Mouse (Mus musculus) CD8-positive naive resting alpha-beta T cell, adult 2 months (primary cell): ENCODE results near the gene Gm44790.
"Not testable (repeated sequence)": the region's sequence is repeated elsewhere in the genome, so short reads cannot be mapped to it uniquely, and the experiment has no call there.

ENCODE experiments used
- DNase-seq, 2 experiments: peaks; one replicate each; pipeline ENCODE4 v3.0.0; 2022; ENCODE audit warnings: low read depth in 2 of 2, low spot score in 2 of 2

Gene Gm44790

GRCm38 (mm10) chr6:86426358-86426757 is at the start of gene Gm44790:
Gene Gm44790, plus strand, starts transcription at chr6:86426658.
- no peak for DNase-seq

- no peak for DNase-seq
Observed at GRCm38 (mm10) chr6:86378341-86378740, 48.1 kb upstream of the Gm44790 start.

- DNase-seq: not testable (repeated sequence)
Observed at GRCm38 (mm10) chr6:86380112-86380511, 46.3 kb upstream of the Gm44790 start.

DNA sequence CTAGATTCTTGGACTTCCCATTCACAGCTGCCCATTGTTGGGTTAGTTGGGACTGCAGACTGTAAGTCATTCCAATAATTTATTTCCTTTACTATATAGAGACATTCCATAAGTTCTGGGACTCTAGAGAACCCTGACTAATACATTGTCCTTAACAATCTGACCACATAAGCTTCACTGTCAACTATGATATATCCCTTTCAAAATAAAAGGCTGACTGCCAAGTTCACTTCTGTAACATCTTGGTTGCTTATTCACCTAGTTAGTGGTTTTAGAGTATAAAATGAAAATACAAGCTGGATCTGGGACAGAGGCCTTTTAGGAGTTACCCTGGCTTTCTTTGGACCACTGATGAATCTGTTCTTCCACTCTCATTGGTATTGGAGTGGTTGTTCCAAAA is 43.9 kb upstream of the Gm44790 start:
- DNase-seq: no peak

DNA sequence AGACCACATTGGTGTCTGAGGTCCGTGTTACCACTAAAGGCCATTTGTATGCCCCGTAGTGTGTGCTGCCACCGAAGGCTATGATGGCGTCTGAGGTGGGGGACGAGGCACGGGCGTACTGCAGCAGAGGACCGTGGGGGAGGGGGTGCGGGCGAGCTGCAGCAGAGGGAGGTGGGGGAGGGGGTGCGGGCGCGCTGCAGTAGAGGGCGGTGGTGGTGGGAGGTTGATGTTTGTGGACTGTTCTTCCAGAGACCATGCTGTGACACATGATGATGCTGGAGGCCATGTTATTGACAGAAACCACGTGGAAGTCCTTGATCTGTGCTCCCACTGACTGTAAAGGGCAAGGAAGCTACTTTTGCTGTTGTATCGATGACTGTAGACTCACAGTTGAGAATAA is 43.1 kb upstream of the Gm44790 start:
- no peak for DNase-seq

- no peak for DNase-seq
Observed at GRCm38 (mm10) chr6:86384692-86385091, 41.8 kb upstream of the Gm44790 start.

GRCm38 (mm10) chr6:86385362-86386104 is 40.9 kb upstream of the Gm44790 start:
- DNase-seq: no peak

GRCm38 (mm10) chr6:86387313-86387712 is 39.1 kb upstream of the Gm44790 start:
- no peak for DNase-seq

GRCm38 (mm10) chr6:86388461-86388860 is 38.0 kb upstream of the Gm44790 start:
- DNase-seq: no peak

GRCm38 (mm10) chr6:86391326-86391725 is 35.1 kb upstream of the Gm44790 start:
- DNase-seq: no peak

DNA sequence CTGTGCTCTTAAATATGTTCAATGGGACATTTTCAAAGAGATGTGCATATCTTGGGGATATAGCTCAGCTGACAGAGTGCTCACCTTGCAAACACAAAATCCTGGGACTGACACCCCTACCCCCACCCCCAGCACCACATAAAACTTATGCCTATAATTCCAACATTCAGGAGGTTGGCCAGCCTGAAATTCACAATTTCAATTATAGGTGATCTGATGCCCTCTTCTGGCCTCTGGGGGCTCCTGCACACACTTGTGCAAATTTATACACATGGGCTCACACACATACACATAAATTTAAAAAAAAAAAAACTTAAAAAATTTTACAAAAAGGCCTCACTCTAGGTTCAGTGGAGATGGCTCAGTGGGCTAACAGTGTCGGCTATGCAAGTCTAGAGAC is 33.3 kb upstream of the Gm44790 start:
- DNase-seq: no peak

DNA sequence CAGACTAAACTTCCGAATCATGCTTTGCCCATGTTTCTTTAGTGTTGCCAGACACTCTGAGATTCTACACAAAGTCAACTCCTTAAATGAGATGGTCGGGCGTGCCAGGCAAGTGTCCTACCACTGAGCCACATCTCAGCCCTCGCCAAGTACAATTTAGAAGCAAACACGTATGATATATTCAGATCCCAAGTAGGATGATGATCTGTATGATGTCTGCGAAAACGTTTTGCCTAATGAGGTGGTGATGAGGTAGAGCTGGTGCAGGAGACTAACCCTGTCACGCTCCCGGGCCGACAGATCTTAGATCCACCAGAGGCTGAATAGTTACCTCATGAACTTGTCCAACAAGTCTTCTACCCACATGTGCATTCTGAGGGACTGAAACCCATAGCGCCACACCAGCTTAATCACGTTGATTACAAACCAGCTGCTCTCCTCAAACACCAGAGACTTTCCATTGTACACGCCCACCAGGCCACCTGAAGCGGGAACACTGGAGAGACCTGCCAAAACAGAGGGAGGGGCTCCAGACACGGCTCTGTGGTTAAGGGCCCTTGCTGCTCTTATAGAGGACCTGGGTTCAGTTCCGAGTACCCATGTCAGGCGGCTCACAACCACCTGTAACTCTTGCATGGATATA is 32.3 kb upstream of the Gm44790 start:
- DNase-seq: no peak

- no peak for DNase-seq
Observed at GRCm38 (mm10) chr6:86395021-86395420, 31.4 kb upstream of the Gm44790 start.

GRCm38 (mm10) chr6:86395969-86396368 is 30.5 kb upstream of the Gm44790 start:
- DNase-seq: no peak

DNA sequence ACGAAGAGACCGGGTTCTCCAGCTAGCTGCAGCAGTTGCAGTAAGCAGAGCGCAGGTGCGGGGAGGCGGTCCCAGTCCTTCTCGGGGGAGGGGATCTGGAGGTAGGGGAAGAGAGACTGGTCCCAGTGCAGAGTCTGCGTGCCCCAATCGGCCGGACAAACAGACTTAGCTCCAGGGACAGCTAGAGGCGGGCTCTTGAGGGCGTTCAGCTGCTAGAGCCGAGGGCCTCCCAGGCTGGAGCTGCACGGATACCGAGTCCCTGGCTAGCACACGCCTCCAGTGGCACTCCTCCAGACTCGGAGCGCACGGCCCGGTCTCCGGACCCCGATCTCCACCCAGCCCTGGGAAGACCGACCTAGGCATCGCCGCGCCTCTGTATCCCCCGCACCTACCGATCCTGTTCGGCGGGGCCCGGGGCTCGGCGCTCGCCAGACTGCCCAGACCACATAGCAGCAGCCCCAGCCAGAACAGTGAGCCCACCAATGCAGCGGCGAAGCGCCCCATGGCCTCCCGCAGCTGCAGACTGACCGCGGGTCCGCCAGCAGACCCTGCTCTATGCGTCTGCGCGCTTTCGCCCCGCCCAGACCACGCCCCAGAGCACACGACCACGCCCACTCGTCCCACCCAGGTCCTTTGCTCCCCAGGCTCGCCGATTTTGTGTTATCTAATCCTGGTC is 29.7 kb upstream of the Gm44790 start, which contains the start of gene Pcyox1:
Gene Pcyox1 (minus strand): TSS at position 574 of the 676 bp plus-strand sequence.
- DNase-seq: peak; percentile 50 to 75

- DNase-seq: no peak
Observed at GRCm38 (mm10) chr6:86397257-86397980, 29.0 kb upstream of the Gm44790 start.

GRCm38 (mm10) chr6:86398986-86399385 is 27.5 kb upstream of the Gm44790 start:
- DNase-seq: no peak

- DNase-seq: no peak
Observed at GRCm38 (mm10) chr6:86399995-86400394, 26.5 kb upstream of the Gm44790 start.

DNA sequence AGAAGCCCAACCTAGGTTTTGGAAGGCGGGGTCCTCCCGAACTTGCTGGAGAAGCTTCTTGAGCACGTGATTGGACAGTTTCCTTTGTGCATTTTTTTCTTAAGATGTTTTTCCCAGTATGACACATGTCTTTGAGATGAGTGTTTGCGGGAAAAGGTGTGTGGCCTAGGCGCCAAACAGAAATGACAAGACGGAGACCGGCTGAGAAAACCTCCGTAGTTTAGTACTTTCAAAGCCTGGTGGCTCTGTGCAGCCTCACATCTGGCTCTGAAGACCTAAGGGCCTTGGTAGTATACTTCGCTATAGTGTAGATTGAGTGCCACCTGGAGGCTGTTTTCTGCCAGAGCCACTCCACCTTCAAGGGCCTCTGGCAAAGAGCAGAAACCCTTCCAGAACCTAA is 25.5 kb upstream of the Gm44790 start:
- peak; percentile 79 to 83 for DNase-seq

DNA sequence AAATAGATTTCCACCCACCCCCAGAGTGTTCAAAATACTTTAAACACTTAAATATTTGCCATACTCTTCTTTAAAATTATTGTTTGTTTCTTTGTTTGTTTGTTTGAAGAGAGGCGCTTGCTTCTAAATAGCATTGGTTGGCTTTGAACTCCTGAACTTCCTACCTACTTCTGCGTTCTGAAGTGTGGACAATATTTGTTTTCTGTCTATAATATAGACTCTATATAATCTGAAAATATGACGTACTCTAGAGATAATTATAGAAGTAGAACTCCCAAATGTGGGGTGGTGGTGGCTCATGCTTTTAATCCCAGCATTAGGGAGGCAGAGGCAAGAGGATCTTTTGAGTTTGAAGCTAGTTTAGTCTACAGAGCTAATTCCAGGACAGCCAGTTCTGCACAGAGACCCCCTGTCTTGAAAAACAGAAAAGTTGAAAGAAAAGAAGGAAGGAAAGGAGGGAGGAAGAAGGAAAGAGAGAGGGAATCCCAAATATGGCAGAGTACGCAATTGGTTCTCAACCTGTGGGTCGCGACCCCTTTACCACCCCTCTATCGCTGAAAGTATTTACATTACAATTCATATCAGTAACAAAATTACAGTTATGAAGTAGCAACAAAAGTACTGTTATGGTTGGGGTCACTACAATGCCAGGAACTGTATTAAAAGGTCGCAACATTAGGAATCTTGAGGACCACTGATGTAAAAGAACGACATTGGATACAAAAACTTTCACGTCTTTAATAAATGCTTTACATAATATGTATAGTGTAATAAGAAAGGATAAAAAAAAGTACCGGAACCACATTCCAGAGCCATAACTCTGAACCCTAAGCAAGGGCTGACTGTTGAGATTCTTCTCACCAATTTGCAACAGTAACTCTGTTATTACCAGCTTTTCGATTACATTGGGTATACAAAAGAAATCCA is 23.5 kb upstream of the Gm44790 start:
- DNase-seq: no peak
